Mouse (Mus musculus) olfactory bulb, adult 2 months (tissue): ENCODE measurements around the gene Fhl1.

Experiments used
- CTCF ChIP-seq: fragments of 200-500 bp; IDR thresholded peaks from 2 replicates; pipeline ENCODE4 v1.5.1; 2012; ENCODE audit warnings: low read depth, mild to moderate bottlenecking, low read length, moderate library complexity; ENCODE audit not compliant: insufficient read depth
- POLR2A ChIP-seq: fragments of 200-500 bp; IDR thresholded peaks from 2 replicates; pipeline ENCODE4 v1.6.1; 2012; ENCODE audit warnings: mild to moderate bottlenecking, low read depth, low read length, moderate library complexity; ENCODE audit not compliant: insufficient read depth

GRCm38 (mm10) chrX:56751536-56751935 lies 19.9 kb downstream of the Fhl1 start:
- no peak for TF ChIP-seq CTCF
- no peak for TF ChIP-seq POLR2A
